In genomic region chr1:132338027-132338660, GRCm38 (mm10) we compare ENCODE assay signal across 14 mouse cellular contexts. TPM values are rescaled to one million over a fixed set of nuclear protein-coding genes. Genes with fewer than 3 reads are reported as not detected.
DNase-seq lines count a peak whose midpoint lies in the region; ATAC-seq lines count a peak whose summit lies in the region.
"Had no signal": no experiment of that assay in that cellular context is flagged by ENCODE, and none has a peak within 500 bp of the region (broad histone marks: within the 10 kb centered on the region; RNA-seq: fewer than 3 reads in every experiment).

No protein-coding gene starts in this region.

- H3K9me3 ChIP-seq in heart, embryonic 12.5 days (replicated peaks): no peaks in the 10 kb centered on the region
- H3K9me3 ChIP-seq in midbrain, embryonic 10.5 days (replicated peaks): no peaks in the 10 kb centered on the region
- no peaks in the 10 kb centered on the region for H3K9me3 ChIP-seq in midbrain, embryonic 13.5 days
- H3K9me3 ChIP-seq: forebrain, embryonic 12.5 days had no signal

- H3K4me3 ChIP-seq in heart, embryonic 12.5 days: no peak overlapping the region
- no peak overlapping the region for H3K4me3 ChIP-seq in midbrain, embryonic 10.5 days
- H3K4me3 ChIP-seq in midbrain, embryonic 13.5 days (replicated peaks): no peak overlapping the region
- H3K4me3 ChIP-seq: forebrain, embryonic 12.5 days had no signal

- 0 out of 2 replicates have a peak overlapping the region, but pooled peaks have one; percentile 27 for H3K9ac ChIP-seq in heart, embryonic 12.5 days
- H3K9ac ChIP-seq in midbrain, embryonic 13.5 days (replicated peaks): no peak overlapping the region
- H3K9ac ChIP-seq: forebrain, embryonic 12.5 days had no signal

- no peak for ATAC-seq in heart, embryonic 12.5 days (ENCODE audit: insufficient number of reproducible peaks, low FRiP score)
- no peak for ATAC-seq in midbrain, embryonic 13.5 days

- no peaks in the 10 kb centered on the region for H3K36me3 ChIP-seq in heart, embryonic 12.5 days
- H3K36me3 ChIP-seq in midbrain, embryonic 10.5 days: peaks cover 6% of the 10 kb centered on the region; the same call in 1 of the 2 replicates
- H3K36me3 ChIP-seq in midbrain, embryonic 13.5 days: no peaks in the 10 kb centered on the region
- H3K36me3 ChIP-seq: forebrain, embryonic 12.5 days had no signal

- H3K27me3 ChIP-seq in heart, embryonic 12.5 days (replicated peaks): no peaks in the 10 kb centered on the region
- no peaks in the 10 kb centered on the region for H3K27me3 ChIP-seq in midbrain, embryonic 10.5 days (ENCODE audit: low read depth, poor library complexity, severe bottlenecking)
- no peaks in the 10 kb centered on the region for H3K27me3 ChIP-seq in midbrain, embryonic 13.5 days
- H3K27me3 ChIP-seq: forebrain, embryonic 12.5 days had no signal

- H3K27ac ChIP-seq in heart, embryonic 12.5 days (ENCODE audit: poor library complexity, severe bottlenecking): no peak overlapping the region
- H3K27ac ChIP-seq in midbrain, embryonic 10.5 days (replicated peaks): peak overlapping the region; percentile 91
- no peak overlapping the region for H3K27ac ChIP-seq in midbrain, embryonic 13.5 days
- H3K27ac ChIP-seq: forebrain, embryonic 12.5 days had no signal

- DNase-seq in heart, postnatal 25 days (ENCODE audit: low spot score): no peak
- DNase-seq in midbrain, embryonic 10.5 days (ENCODE audit: low spot score): no peak
- peak; percentile 89 for DNase-seq in kidney, adult 9 months
- peak; percentile 78 for DNase-seq in yolk sac, embryonic 10.5 days (ENCODE audit: low spot score)
- DNase-seq in thymus, postnatal 4 days: no peak
- no peak for DNase-seq in urinary bladder, postnatal 4 days (ENCODE audit: low spot score in 2 of 2)
- DNase-seq: adrenal gland, postnatal 36 days; right cerebral cortex, adult 18-20 months; thymus, adult 2 months had no signal

- intact Hi-C loops in heart, postnatal 25 days (cut with DNase I): no loop called here

- H3K4me1 ChIP-seq in heart, embryonic 12.5 days (replicated peaks): peaks cover 66% of the 10 kb centered on the region
- H3K4me1 ChIP-seq in midbrain, embryonic 10.5 days: peaks cover 69% of the 10 kb centered on the region
- peaks cover 51% of the 10 kb centered on the region for H3K4me1 ChIP-seq in midbrain, embryonic 13.5 days (replicated peaks)

- WGBS in heart, embryonic 12.5 days: 26% methylated on average over 7 of the region's 8 CpGs
- WGBS in midbrain, embryonic 10.5 days: 48% methylated on average over 8 of the region's 8 CpGs
- 47% methylated on average over 8 of the region's 8 CpGs for WGBS in midbrain, embryonic 13.5 days

- H3K4me2 ChIP-seq in heart, embryonic 12.5 days: no peak overlapping the region
- no peak overlapping the region for H3K4me2 ChIP-seq in midbrain, embryonic 13.5 days (replicated peaks)
- H3K4me2 ChIP-seq: forebrain, embryonic 12.5 days had no signal

RNA-seq across cellular contexts. Expression of gene Nuak2, which starts 22.2 kb away (rescaled TPM):
- 2.6 and 3.1 TPM in 2 replicates for polyA plus RNA-seq in heart, embryonic 12.5 days (2016; fragmentation: Nextera tagmentation; extraction: Ambion mirVana)
- 1 to 10 TPM; 4.1 to 4.3 TPM for total RNA-seq in heart, postnatal 25 days (2021)
- 87.1 and 101 TPM in 2 replicates for polyA plus RNA-seq in midbrain, embryonic 10.5 days (2016; fragmentation: Nextera tagmentation; extraction: Ambion mirVana)
- 53.5 and 56.3 TPM in 2 replicates for polyA plus RNA-seq in midbrain, embryonic 13.5 days (2015; fragmentation: Nextera tagmentation; extraction: Ambion mirVana)

RNA-seq across cellular contexts. Expression of gene Klhdc8a, which starts 39.7 kb away (rescaled TPM):
- polyA plus RNA-seq in heart, embryonic 12.5 days (2016; fragmentation: Nextera tagmentation; extraction: Ambion mirVana): 0.55 and 0.81 TPM in 2 replicates
- 10 to 100 TPM; 22.3 to 28.8 TPM for total RNA-seq in heart, postnatal 25 days (2021)
- polyA plus RNA-seq in midbrain, embryonic 10.5 days (2016; fragmentation: Nextera tagmentation; extraction: Ambion mirVana): 1.4 and 2.8 TPM in 2 replicates
- polyA plus RNA-seq in midbrain, embryonic 13.5 days (2015; fragmentation: Nextera tagmentation; extraction: Ambion mirVana): 6.3 and 6.7 TPM in 2 replicates
- total RNA-seq: MEL; neutrophil, adult 5-6 weeks had no signal

RNA-seq across cellular contexts. Expression of gene Tmcc2, which starts 52.9 kb away (rescaled TPM):
- 51.1 and 52.9 TPM in 2 replicates for polyA plus RNA-seq in heart, embryonic 12.5 days (2016; fragmentation: Nextera tagmentation; extraction: Ambion mirVana)
- 10 to 100 TPM; 17.0 to 18.5 TPM for total RNA-seq in heart, postnatal 25 days (2021)
- polyA plus RNA-seq in midbrain, embryonic 10.5 days (2016; fragmentation: Nextera tagmentation; extraction: Ambion mirVana): 9.6 and 13.3 TPM in 2 replicates
- 21.0 and 26.1 TPM in 2 replicates for polyA plus RNA-seq in midbrain, embryonic 13.5 days (2015; fragmentation: Nextera tagmentation; extraction: Ambion mirVana)

Comparison
In these comparisons a context has a peak if more than half of its experiments do, and no peak if none do; other contexts are left out.
1. DNase-seq: peak in kidney, adult 9 months (single experiment) and yolk sac, embryonic 10.5 days (single experiment); none in heart, postnatal 25 days (single experiment), midbrain, embryonic 10.5 days (single experiment), thymus, postnatal 4 days (single experiment) and urinary bladder, postnatal 4 days (0 of 2).
2. RNA of gene Nuak2, which starts 22.2 kb away (polyA plus RNA-seq): 87.1 to 101 TPM in midbrain, embryonic 10.5 days and 53.5 to 56.3 TPM in midbrain, embryonic 13.5 days; 2.6 to 3.1 TPM in heart, embryonic 12.5 days; every median in the first group is over 10 times any median in the second.